Mouse (Mus musculus) cerebellum, adult 2 months (tissue): ENCODE measurements around the gene Gfi1.

Experiments used
- CTCF ChIP-seq: fragments of 200-500 bp; IDR thresholded peaks from 2 replicates; pipeline ENCODE4 v1.5.1; 2011; ENCODE audit warnings: low read depth, mild to moderate bottlenecking, control low read depth, low read length, moderate library complexity, borderline replicate concordance; ENCODE audit not compliant: insufficient read depth
- POLR2A ChIP-seq: fragments of 200-500 bp; IDR thresholded peaks from 2 replicates; pipeline ENCODE4 v1.6.1; 2011; ENCODE audit warnings: low read length, control low read depth, borderline replicate concordance; ENCODE audit not compliant: insufficient read depth

DNA sequence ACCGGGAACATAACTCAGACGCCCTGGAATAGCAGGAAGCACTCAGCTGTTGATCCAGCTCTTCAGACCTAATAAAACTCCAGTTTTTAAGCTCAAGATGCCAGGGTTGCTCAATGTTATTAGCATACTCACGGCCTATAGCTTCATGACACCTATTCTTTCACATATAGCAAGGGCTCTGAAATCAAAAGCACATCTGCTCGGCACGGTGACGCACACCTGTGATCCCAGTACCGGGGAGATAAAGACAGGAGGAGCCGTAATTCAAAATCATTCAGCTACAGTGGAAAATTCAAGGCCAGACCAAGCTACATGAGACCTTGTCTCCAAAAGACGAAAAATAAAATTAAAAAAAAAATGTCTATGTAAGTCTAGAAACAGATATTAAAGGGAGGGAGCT lies 24.2 kb downstream of the Gfi1 start:
- TF ChIP-seq POLR2A (no peak), CTCF (no peak)
